Mouse (Mus musculus): ENCODE data around the gene Wfdc3. TPM values are rescaled to one million over a fixed set of nuclear protein-coding genes. Genes with fewer than 3 reads are reported as not detected.

The Wfdc3 gene
- total and polyA plus RNA-seq, 2 experiments from 2014 or later: 0.76 to 1.3 TPM

GRCm38 (mm10) chr2:164790451-164790850 is 44.7 kb upstream of the Wfdc3 start:
- no peak overlapping the region for H3K4me2 ChIP-seq (ENCODE audit: low read depth, low read length)
- H3K9me3 ChIP-seq (ENCODE audit: low read length): no peaks in the 10 kb centered on the region
- 88% methylated on average over 4 of the region's 4 CpGs for WGBS
- DNase-seq (ENCODE audit: low spot score): no peak
- no peaks in the 10 kb centered on the region for H3K27me3 ChIP-seq (ENCODE audit: insufficient read depth, low read length)
- TF ChIP-seq CTCF (IDR thresholded peaks at IDR 0.05; ENCODE audit: low read depth): no peak
- H3K9ac ChIP-seq (replicated peaks; ENCODE audit: low read length): no peak overlapping the region
- no peaks in the 10 kb centered on the region; the same call in 1 of the 2 replicates for H3K4me1 ChIP-seq (ENCODE audit: insufficient read depth, low read length)
- H3K27ac ChIP-seq: no peak overlapping the region
- no peak for ATAC-seq
- no peak overlapping the region for H3K4me3 ChIP-seq (ENCODE audit: low read length)
- H3K36me3 ChIP-seq (ENCODE audit: insufficient read depth, low read length): peaks cover 28% of the 10 kb centered on the region; the same call in 1 of the 2 replicates

GRCm38 (mm10) chr2:164788411-164788810 is 42.7 kb upstream of the Wfdc3 start:
- no peaks in the 10 kb centered on the region for H3K27me3 ChIP-seq (ENCODE audit: insufficient read depth, low read length)
- H3K36me3 ChIP-seq (ENCODE audit: insufficient read depth, low read length): peaks cover 21% of the 10 kb centered on the region; the same call in 1 of the 2 replicates
- no peak for TF ChIP-seq CTCF (IDR thresholded peaks at IDR 0.05; ENCODE audit: low read depth)
- no peaks in the 10 kb centered on the region; the same call in 1 of the 2 replicates for H3K4me1 ChIP-seq (ENCODE audit: insufficient read depth, low read length)
- ATAC-seq: no peak
- no peaks in the 10 kb centered on the region for H3K9me3 ChIP-seq (ENCODE audit: low read length)
- DNase-seq (ENCODE audit: low spot score): no peak
- no peak overlapping the region for H3K4me2 ChIP-seq (ENCODE audit: low read depth, low read length)
- no peak overlapping the region for H3K4me3 ChIP-seq (ENCODE audit: low read length)
- H3K9ac ChIP-seq (replicated peaks; ENCODE audit: low read length): no peak overlapping the region
- WGBS: 77% methylated on average over 4 of the region's 4 CpGs
- H3K27ac ChIP-seq: no peak overlapping the region

- Histone ChIP-seq H3K4me2 (ENCODE audit: low read depth, low read length) (peak overlapping the region; percentile 93), H3K9me3 (ENCODE audit: low read length) (no peaks in the 10 kb centered on the region), H3K4me3 (ENCODE audit: low read length) (no peak overlapping the region), H3K9ac (replicated peaks; ENCODE audit: low read length) (no peak overlapping the region), H3K27me3 (ENCODE audit: insufficient read depth, low read length) (no peaks in the 10 kb centered on the region), H3K4me1 (ENCODE audit: insufficient read depth, low read length) (no peaks in the 10 kb centered on the region; the same call in 1 of the 2 replicates), H3K36me3 (ENCODE audit: insufficient read depth, low read length) (peaks cover 18% of the 10 kb centered on the region; the same call in 1 of the 2 replicates), H3K27ac (no peak overlapping the region)
- no peak for ATAC-seq
- TF ChIP-seq CTCF (IDR thresholded peaks at IDR 0.05; ENCODE audit: low read depth): no peak
- WGBS: 79% methylated on average over 10 of the region's 10 CpGs
- no peak for DNase-seq (ENCODE audit: low spot score)
These were observed 42.0 kb upstream of the Wfdc3 start for GRCm38 (mm10) chr2:164787779-164788178.

GRCm38 (mm10) chr2:164787032-164787431 is 41.3 kb upstream of the Wfdc3 start:
- Histone ChIP-seq H3K27ac (peak overlapping the region; percentile 89; the same call in 1 of the 2 replicates), H3K36me3 (ENCODE audit: insufficient read depth, low read length) (peaks cover 11% of the 10 kb centered on the region; the same call in 1 of the 2 replicates), H3K9ac (replicated peaks; ENCODE audit: low read length) (peak overlapping the region; percentile 92; the same call in 1 of the 2 replicates), H3K4me3 (ENCODE audit: low read length) (peak overlapping the region; percentile 75), H3K4me2 (ENCODE audit: low read depth, low read length) (peak overlapping the region; percentile 93), H3K9me3 (ENCODE audit: low read length) (no peaks in the 10 kb centered on the region), H3K27me3 (ENCODE audit: insufficient read depth, low read length) (no peaks in the 10 kb centered on the region), H3K4me1 (ENCODE audit: insufficient read depth, low read length) (no peaks in the 10 kb centered on the region; the same call in 1 of the 2 replicates)
- TF ChIP-seq CTCF (IDR thresholded peaks at IDR 0.05; ENCODE audit: low read depth): no peak
- no peak for DNase-seq (ENCODE audit: low spot score)
- no peak for ATAC-seq
- 79% methylated on average over 3 of the region's 3 CpGs for WGBS

GRCm38 (mm10) chr2:164786388-164786885 is 40.7 kb upstream of the Wfdc3 start:
- Histone ChIP-seq H3K9ac (replicated peaks; ENCODE audit: low read length) (peak overlapping the region; percentile 92), H3K27me3 (ENCODE audit: insufficient read depth, low read length) (no peaks in the 10 kb centered on the region), H3K9me3 (ENCODE audit: low read length) (no peaks in the 10 kb centered on the region), H3K36me3 (ENCODE audit: insufficient read depth, low read length) (0 out of 2 replicates have a peak, but pooled peaks cover 6% of the 10 kb centered on the region), H3K4me3 (ENCODE audit: low read length) (peak overlapping the region; percentile 75), H3K4me2 (ENCODE audit: low read depth, low read length) (peak overlapping the region; percentile 93), H3K4me1 (ENCODE audit: insufficient read depth, low read length) (no peaks in the 10 kb centered on the region; the same call in 1 of the 2 replicates), H3K27ac (peak overlapping the region; percentile 89)
- peak; percentile 48 for DNase-seq (ENCODE audit: low spot score)
- 7% methylated on average over 15 of the region's 15 CpGs for WGBS
- TF ChIP-seq CTCF (IDR thresholded peaks at IDR 0.05; ENCODE audit: low read depth): no peak
- peak; percentile 25; the same call in 1 of the 2 replicates for ATAC-seq

GRCm38 (mm10) chr2:164785481-164786387 is 40.0 kb upstream of the Wfdc3 start, which contains the start of gene Snx21:
Gene Snx21 (plus strand): TSS chr2:164785823.
- Histone ChIP-seq H3K9me3 (ENCODE audit: low read length) (no peaks in the 10 kb centered on the region), H3K27ac (peak within 1 kb of the TSS; percentile 89), H3K36me3 (ENCODE audit: insufficient read depth, low read length) (0 out of 2 replicates have a peak, but pooled peaks cover 4% of the 10 kb centered on the region), H3K4me3 (ENCODE audit: low read length) (peak within 1 kb of the TSS; percentile 75), H3K4me2 (ENCODE audit: low read depth, low read length) (peak within 1 kb of the TSS; percentile 93), H3K9ac (replicated peaks; ENCODE audit: low read length) (peak within 1 kb of the TSS; percentile 92), H3K4me1 (ENCODE audit: insufficient read depth, low read length) (no peaks in the 10 kb centered on the region; the same call in 1 of the 2 replicates), H3K27me3 (ENCODE audit: insufficient read depth, low read length) (no peaks in the 10 kb centered on the region)
- ATAC-seq (peak; percentile 92), DNase-seq (ENCODE audit: low spot score) (peak; percentile 89)
- under 1% methylated on average over 66 of the region's 89 CpGs for WGBS
- TF ChIP-seq CTCF (IDR thresholded peaks at IDR 0.05; ENCODE audit: low read depth): peak; percentile 49
